Mouse (Mus musculus) cerebellum, adult (tissue): ENCODE data around the gene Zbtb22.
"Not testable (repeated sequence)": the region's sequence is repeated elsewhere in the genome, so short reads cannot be mapped to it uniquely, and the experiment has no call there.

Source experiments
- ATAC-seq: cut with Nextera tagmentation; 2 replicates; pipeline ENCODE4 v1.9.2; 2017; ENCODE audit warnings: mild to moderate bottlenecking, moderate library complexity, mixed read lengths; ENCODE audit not compliant: insufficient number of reproducible peaks, low FRiP score, low TSS enrichment

Zbtb22 gene

GRCm38 (mm10) chr17:33940981-33941380 lies 25.3 kb downstream of the Zbtb22 start:
- no peak for ATAC-seq

- no peak for ATAC-seq
Observed at GRCm38 (mm10) chr17:33941381-33941780, 25.7 kb downstream of the Zbtb22 start.

GRCm38 (mm10) chr17:33943454-33943853 lies 27.8 kb downstream of the Zbtb22 start:
- no peak for ATAC-seq

GRCm38 (mm10) chr17:33947430-33948089 lies 31.9 kb downstream of the Zbtb22 start:
- no peak for ATAC-seq

- ATAC-seq: no peak
Observed at GRCm38 (mm10) chr17:33948090-33948904, 32.6 kb downstream of the Zbtb22 start.

GRCm38 (mm10) chr17:33948905-33949537 lies 33.3 kb downstream of the Zbtb22 start:
- no peak for ATAC-seq

GRCm38 (mm10) chr17:33950131-33950625 lies 34.5 kb downstream of the Zbtb22 start:
- ATAC-seq: no peak

- ATAC-seq: peak; percentile 45
Observed at GRCm38 (mm10) chr17:33951021-33951946, 35.6 kb downstream of the Zbtb22 start, which contains the start of gene B3galt4. B3galt4 (minus strand) TSS chr17:33951488.

GRCm38 (mm10) chr17:33952015-33952414 lies 36.3 kb downstream of the Zbtb22 start:
- not testable (repeated sequence) for ATAC-seq

GRCm38 (mm10) chr17:33952879-33953278 lies 37.2 kb downstream of the Zbtb22 start:
- ATAC-seq: no peak

- ATAC-seq: no peak
Observed at GRCm38 (mm10) chr17:33953310-33953709, 37.6 kb downstream of the Zbtb22 start.

GRCm38 (mm10) chr17:33953961-33954565 lies 38.4 kb downstream of the Zbtb22 start:
- ATAC-seq: no peak

GRCm38 (mm10) chr17:33954646-33955554 lies 39.2 kb downstream of the Zbtb22 start:
- ATAC-seq: no peak; the same call in 1 of the 2 replicates

GRCm38 (mm10) chr17:33955555-33956214 lies 40.0 kb downstream of the Zbtb22 start, which contains the start of the genes Vps52 and Rps18:
Vps52 (plus strand) TSS chr17:33955812.
Rps18 (minus strand) TSS chr17:33956001.
- peak; percentile 80; the same call in 1 of the 2 replicates for ATAC-seq

- ATAC-seq: no peak
Observed at GRCm38 (mm10) chr17:33956336-33956735, 40.6 kb downstream of the Zbtb22 start.

- no peak for ATAC-seq
Observed at GRCm38 (mm10) chr17:33957493-33957892, 41.8 kb downstream of the Zbtb22 start.

GRCm38 (mm10) chr17:33958451-33958850 lies 42.7 kb downstream of the Zbtb22 start:
- no peak for ATAC-seq

GRCm38 (mm10) chr17:33959135-33959534 lies 43.4 kb downstream of the Zbtb22 start:
- no peak for ATAC-seq
